Mouse (Mus musculus): ENCODE results near the gene Tet2.

The Tet2 gene

DNA sequence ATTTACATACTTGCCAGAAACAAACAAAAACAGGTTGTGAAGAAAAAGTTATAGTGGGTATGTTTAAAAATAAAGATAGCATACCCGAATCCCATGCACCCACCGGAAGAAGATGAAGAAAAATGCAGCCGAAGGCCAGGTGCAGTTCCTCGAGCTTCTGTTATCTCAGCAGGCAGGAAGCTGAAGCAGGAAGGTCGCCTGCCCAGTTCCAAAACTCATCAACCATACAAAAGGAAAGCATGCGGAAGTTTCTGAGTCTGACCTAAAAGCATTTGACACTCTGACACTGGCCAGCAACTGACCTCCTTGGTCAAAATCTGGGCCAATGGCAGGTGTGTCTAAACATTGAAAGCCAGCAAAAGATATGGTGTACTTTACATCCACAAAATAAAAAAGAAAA is 26.8 kb downstream of the Tet2 start:
- DNase-seq (ENCODE audit: low spot score in 2 of 2): no peak

DNA sequence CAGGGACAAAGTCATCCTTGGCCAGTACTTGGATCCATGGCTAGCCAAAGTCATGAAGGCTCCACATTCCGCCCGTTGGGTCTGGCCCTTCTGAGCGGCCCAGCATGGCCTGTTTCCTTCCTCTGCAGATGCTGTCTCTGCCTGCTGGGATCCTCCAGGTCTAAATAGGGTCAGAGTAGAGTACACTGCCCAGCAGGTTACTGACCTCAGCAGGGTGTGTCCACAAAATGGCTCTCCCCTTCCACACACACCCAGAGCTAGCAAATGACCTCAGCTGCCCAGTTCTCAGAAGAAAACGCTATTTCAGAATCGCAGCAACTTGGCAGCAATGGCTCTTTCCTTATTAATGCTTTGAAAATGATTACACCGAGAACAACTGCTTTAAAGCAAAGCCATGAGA is 27.5 kb downstream of the Tet2 start:
- no peak for DNase-seq (ENCODE audit: low spot score in 2 of 2)

DNA sequence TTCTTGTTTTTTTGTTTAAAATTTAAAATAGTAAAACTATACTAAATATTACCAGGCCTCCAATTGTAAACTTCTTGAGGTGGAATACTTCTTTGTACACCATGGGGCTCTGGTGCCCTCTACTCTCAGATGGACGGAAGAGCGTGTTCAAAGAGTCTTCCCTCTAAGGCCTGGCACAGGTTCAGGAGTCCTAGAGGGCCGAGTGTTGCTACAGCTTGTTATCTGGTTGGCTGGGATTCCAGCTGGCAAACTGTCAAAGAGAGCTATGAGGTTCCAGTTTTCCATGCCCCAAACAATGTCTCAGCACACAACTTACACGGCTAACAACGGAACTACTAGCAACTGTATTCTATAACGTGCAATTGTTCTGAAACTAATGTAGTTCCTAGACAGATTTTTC is 28.8 kb downstream of the Tet2 start:
- no peak for DNase-seq (ENCODE audit: low spot score in 2 of 2)

DNA sequence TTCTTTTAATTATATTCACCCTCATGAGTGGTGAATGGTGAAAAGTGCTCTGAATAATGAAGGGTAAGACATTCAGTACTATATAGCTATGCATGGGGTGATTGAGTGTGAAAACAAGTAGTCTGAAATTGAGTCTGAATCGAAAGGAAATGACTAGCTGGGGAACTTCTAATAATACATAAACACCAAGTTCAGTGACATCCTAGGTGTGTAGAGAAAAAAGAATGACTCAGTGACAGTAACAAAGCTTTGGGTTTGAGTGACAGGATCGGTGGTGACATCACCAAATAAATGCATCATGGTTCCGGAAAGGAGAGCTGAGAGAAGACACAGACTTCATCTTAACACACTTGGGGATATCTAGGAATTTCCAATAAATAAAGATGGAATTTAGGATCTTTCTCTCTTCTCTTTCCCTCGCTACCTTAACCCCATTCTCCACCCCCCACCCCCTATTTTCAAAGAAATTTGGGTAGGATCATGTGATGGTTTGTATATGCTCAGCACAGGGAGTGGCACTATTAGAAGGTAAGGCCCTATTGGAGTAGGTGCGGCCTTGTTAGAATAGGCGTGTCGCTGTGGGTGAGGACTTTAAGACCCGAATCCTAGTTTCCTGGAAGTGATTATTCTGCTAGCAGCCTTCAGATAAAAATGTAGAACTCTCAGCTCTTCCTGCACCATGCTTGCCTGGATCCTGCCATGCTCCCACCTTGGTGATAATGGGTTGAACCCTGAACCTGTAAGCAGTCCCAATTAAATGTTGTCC is 29.6 kb downstream of the Tet2 start:
- DNase-seq (ENCODE audit: low spot score in 2 of 2): no peak

DNA sequence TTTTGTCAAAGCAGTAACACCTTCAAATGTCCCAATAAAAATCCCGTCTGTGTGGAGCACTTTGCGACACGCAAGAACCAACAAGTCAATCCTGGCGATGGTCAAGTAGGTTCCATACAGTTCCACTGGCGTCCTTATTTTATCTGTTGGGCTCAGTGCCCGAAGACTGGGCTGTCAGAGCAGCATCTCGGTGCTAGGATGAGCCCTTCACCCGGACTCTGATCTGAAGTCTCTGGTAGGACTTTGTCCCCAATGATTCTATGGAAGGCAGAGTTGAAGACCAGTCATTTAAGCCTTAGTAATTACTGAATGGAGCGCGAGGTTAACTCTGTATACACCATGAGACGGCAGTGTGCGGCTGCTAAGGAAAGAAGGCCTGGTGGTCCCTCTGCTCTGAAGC is 30.6 kb downstream of the Tet2 start:
- no peak for DNase-seq (ENCODE audit: low spot score in 2 of 2)

DNA sequence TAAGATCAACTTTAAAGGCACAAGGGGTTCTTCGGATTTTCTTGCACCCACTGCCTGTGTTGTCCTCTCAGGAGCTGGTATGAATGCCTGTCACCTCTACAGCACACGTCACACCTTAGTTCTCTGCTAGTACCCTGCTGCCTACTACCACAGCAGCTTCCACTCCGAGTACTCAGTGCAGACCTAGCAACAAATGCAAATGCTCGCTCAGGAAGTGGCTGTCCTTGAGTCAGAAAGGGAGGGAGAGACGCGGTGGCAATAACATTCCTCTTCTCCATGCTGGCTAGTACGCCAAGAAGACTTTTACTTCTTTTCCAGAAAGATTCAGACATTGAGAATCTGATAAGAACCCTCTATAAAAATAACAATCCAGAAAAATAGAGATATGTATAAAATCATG is 31.5 kb downstream of the Tet2 start:
- no peak for DNase-seq (ENCODE audit: low spot score in 2 of 2)

DNA sequence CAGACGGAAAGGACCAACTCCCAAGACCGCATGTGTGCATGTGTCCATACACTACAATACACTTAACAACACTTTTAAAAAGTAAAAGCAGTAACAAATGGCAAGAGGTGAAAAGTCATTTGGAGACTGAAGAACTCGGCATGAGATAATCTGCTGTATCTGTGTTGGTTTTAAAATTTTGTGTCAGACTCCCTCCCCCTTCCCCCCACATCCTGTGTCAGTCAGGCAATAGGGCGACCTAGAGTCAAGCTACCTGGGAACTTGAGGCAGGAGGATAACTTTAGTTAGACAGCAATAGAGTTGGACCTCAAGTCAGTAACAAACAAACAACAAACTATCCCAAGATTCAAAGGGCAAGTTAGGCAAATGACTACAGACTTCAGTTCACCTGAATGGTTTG is 34.6 kb downstream of the Tet2 start:
- no peak for DNase-seq (ENCODE audit: low spot score in 2 of 2)

DNA sequence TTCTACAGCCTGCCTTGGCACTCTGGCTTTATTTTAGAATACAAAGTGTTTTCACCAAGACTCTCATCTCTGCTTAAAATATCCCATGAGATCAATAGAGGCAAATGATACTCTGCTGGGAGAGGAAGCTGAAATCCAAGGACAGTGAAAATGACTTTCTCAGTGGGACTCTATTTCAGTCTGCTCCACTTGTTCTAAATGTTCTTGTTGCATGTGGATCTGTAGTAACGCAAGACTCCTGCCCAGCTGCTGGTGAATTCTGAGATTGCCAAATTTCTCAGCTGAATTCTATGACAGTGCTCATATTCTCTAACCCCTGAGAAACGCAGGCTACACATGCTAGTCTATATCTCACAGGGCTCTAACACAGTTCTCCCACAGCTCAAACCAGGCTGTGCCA is 35.1 kb downstream of the Tet2 start:
- no peak for DNase-seq (ENCODE audit: low spot score in 2 of 2)

DNA sequence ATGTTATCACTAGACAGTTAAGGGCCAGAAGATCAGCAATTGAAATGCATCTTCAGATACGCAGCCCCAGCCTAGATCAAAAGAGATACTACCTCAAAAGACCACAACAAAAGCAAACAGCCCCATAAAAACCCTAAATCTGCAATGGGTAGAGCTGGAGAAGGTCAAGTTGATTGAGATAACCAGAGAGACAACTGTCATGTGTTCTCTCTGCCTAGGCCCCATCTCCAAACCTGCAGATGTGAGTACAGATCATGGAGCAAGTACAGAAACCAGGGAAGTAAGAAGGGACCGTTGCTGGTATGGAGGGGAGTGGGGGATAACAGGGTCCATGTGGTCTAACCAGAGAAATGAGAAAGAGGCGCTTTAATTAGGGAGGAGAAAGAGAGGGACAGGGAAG is 36.1 kb downstream of the Tet2 start:
- DNase-seq (ENCODE audit: low spot score in 2 of 2): no peak

DNA sequence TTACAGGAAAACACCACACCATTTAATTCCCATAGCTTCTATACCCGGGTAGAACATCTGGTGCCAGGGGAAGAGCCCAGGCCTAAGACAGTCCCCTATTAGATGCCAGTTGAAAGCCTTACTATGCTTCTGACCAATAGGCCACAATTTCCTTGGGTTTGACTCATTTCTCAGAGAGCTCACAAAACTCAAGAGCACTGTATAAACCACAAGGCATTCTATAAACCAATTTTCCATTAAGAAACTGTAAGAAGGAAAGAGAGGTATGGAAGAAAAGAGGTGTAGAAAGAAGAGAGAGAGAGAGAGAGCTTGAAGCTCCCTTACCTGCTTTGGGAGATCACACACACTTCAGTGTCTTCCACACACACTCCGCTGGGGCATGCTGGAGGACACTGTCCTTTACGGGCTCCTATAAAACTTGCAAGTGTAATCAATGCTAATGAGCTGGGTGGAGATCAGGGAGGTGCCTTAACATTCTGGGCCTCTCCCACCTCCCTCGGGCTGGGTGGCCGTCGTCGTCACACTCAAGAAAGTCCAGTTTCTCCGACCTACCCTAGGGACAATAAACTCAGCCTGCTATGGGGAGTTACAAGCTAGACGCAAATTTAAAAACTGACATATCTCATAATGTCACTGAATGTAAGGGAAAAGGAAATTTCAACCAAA is 38.5 kb downstream of the Tet2 start:
- DNase-seq (ENCODE audit: low spot score in 2 of 2): no peak

DNA sequence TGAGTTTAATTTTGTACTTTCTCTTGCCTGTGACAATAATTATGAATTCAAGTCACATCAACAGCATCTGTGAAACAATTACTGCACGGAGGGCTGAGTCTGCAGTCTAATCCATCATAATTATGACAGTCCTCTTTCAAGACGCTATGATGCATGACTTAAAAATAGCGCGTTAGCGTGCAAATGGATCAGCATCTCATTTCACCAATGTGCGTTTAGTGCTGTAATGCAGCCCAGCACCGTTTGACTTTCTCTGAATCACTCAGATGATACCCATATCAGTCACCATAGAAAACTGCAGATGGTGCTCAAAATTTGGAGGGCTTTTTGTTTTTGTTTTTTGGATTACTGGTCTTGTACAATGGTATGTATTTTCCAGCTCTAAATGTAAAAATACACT is 48.0 kb downstream of the Tet2 start:
- DNase-seq (ENCODE audit: low spot score in 2 of 2): no peak

DNA sequence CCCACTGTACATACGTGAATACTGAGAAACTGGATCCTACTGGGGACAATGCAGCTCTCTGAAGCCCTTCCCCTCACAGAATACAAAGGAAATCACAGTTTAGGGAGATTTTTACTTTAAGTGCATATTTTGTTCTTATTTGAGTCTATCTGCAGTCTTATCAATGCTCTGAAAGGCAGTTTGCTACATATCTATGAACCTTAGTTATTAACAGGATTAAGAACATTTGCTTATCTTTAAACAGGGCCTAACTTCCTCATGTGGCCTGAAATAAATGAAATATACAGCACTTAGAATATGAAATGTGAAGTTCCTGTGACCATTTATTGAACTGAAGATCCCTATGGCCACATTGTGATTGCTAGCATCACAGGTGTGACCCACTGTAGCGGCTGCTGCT is 53.6 kb downstream of the Tet2 start:
- no peak for DNase-seq (ENCODE audit: low spot score in 2 of 2)

DNA sequence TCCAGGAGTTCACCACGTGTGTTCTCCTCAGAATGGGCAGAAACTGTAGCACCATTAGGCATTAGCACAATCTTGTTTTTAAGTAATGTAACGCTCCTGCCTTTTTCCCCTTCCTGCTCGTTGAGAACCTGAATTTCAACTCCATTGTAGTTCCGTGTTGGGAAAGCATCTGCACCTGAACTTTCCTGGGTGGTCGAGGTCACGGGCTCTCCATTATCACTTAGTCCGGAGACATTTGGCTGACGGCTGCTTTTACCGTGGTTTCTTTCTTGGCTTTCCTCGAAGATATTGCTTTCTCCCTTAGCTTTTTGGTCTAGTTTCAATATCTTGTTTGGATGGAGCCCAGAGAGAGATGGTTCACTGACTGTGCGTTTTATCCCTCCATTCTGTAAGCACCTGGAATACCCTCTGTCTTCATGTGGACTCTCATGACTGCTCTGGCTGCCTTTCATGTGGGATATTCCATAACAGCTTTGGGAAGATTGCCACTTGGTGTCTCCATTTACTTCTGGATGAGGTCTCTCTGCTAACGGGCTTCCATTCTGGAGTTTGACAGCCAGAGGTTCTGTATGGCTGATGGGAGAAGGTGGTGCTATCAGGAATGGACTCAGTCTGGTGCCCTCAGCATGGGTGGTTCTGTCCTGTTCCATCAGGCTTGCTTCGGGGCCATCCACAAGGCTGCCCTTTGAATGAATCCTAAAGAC is 56.8 kb downstream of the Tet2 start:
- DNase-seq (ENCODE audit: low spot score in 2 of 2): no peak

DNA sequence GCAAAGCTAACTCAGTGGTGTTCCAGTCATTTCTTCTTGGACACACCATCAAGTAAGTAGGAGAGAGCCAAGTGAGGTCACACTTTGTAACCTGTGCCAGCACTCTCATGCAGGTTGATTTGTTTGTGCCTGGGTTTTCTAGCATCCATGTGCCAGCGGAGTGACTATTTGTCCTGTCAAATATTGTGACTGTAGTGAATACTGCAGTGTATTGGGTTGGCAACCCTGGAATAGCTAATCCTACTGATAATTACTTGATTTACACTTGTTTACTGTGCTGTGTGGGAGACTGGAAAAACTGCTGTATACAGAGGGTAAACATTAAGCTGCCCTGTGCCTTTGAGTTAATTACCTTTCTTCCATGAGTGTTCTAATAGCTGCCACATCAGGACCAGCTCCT is 62.1 kb downstream of the Tet2 start:
- no peak for DNase-seq (ENCODE audit: low spot score in 2 of 2)

DNA sequence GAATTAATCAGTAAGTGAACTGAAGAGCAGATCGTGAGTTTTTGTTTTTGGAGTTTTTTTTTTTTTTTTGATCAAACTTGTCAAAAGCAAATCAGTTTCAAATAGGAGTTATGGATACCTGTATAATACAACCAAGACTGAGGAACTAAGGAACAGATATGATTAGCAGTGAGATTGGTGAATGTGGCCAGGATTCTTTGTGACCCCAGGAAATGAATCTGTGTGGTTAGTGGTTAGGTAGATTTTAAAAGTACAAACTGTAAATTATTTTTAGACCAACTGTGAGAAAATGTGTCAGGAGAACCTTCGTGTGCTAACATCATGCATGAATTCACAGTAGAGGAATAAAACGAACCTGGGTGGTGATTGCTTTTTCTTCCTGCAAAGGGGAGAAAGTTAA is 66.0 kb downstream of the Tet2 start:
- no peak for DNase-seq (ENCODE audit: low spot score in 2 of 2)

DNA sequence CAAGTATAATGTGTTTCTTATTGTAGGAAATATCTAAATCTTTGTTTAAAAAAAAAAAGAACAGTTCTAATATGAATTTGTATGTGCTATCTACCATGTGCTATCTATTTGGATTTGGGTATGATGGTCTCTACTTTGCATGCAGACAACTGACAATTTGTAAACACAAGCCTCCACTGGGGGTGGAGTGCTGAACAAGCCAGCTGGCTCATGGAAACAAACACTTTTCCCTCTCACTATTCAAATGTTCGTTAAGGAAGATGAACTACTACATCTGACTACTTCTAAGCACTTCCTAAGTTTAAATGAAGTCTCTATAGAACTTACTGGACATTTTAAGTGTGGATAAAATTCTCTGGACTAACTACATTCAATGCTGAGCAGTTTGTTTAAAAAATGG is 71.2 kb downstream of the Tet2 start:
- no peak for DNase-seq (ENCODE audit: low spot score in 2 of 2)

DNA sequence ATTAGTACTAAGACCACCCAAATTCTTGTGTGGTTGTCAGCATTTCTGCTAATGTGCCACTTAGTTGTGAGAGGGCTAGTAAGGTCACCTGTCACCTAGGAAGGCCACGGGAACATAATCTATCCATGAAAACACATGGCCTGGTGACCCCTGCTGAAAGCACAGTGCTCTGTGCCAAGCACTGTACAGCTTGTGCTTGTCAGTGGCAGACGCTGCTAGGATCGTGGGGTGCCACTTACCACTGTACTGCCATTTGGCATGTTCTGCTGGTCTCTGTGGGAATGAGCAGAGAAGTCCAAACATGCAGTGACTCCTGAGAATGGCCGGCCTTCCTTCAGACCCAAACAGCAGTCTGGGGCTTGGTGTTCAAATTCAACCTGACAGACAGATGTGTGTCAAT is 73.8 kb downstream of the Tet2 start:
- DNase-seq (ENCODE audit: low spot score in 2 of 2): no peak

DNA sequence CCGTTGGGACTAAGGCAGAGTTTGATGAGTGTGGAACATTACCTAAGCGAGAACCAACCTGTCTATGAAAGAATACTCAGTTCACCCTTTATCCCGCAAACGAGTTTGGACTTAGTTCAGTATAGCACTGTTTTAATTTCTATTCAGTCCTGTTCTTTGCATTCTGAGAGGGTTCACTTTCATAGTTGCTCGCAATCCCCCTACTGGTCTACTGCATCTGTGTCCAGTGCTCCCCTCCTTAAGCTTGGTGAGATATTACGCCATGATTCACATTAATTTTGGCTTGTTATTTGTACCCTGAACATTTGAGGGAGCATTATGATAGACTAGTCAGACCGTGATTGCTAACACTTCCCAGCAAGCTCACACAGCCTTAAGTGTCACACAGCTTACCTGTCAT is 76.1 kb downstream of the Tet2 start:
- no peak for DNase-seq (ENCODE audit: low spot score in 2 of 2)

DNA sequence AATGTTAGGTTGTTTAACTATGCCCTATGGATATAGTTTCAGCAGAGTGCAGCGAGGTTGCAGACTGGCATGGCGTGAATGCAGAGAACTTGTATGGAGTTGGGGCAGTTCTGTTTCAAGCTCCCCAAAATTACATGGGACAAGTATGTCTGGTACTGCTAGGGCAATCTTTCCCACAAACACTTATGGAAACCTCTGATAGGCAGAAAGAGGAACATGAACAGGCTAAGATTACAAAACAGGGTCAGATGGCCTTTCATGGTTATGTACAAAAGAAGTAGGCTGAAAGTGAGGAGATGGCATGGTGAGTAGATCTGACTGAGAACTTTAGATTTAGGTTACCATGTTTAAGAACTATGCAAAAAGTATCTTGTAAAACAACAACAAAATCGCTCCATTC is 81.7 kb downstream of the Tet2 start:
- DNase-seq (ENCODE audit: low spot score in 2 of 2): no peak

DNA sequence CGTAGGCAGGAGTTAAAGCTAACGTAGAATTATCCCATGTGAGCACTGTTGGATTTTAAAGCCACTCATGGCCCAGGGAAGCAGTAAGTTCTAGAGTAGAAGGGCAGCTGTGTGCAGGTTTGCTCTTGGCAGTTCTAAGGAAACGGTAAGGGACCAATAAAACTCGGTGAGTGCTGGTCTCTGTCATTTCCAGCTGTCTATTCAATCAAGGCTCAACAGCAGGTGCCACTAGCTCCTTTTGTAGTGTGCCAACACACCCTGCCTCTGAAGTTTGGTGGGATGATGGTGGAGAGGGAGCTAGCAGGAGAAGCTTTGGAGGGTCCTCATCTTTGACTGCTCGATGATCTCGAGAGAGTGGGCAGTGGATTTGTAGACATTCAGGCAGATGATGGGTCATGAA is 82.5 kb downstream of the Tet2 start:
- no peak for DNase-seq (ENCODE audit: low spot score in 2 of 2)

DNA sequence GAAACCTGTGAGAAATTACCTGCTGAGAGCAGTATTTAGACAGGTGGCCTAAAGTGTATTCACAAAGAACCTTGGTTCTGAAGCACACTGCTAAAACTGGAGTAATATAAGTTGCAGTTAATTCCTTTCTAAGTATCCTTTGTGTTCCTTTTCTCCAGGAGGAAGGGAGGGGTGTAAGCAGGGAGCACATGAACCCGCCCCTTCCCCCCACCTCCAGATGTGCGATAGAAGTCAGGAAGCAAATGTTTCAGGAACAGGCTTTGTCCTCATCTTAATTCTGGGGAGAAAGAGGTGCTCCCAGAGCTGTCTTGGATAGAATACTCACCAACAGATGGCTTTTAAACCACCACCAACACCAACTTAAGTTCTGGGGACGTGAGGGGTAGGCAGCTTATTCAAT is 82.9 kb downstream of the Tet2 start:
- DNase-seq (ENCODE audit: low spot score in 2 of 2): no peak

DNA sequence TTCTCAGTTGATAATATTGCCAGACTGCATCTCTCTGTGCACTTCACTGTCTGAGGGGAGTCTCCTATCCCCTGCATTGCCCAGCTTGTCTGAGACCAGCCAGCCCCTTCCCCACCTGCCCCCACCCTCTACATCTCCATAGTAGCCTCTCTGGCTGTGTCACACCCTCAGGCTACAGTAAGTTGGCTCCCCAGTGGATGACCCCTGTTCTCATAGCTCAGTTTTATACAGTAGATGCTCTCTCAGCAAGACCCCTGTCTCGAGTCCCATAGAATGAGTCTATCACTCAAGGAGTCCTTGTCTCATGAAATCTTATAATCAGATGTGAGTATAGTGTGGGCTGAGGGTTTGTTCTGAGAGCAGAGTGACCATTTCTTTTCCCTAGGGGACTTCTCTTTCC is 85.8 kb downstream of the Tet2 start:
- DNase-seq (ENCODE audit: low spot score in 2 of 2): no peak

DNA sequence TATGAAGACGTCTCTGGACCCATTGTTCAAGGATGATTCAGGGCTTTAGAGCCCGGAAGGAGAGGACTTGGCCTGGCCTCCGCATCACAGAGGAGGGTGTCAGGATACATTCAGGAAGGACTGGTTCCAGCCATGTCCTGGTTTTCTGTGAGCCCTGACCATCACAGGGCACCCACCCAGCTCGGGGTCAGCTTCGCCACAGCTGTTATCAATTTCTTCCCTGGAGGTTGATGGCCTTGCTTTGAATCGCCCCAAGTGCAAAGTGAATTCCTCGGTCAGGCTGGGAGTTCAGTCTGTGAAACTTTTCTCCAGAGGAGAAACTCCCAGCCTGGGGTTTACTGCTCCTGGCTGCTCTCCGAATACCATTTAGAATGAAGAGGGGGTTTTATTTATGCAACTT is 91.0 kb downstream of the Tet2 start:
- no peak for DNase-seq (ENCODE audit: low spot score in 2 of 2)

Measured in spleen, postnatal 10 days (tissue).